Comparison of ENCODE assay signal across 9 mouse cellular contexts in the genomic region with DNA sequence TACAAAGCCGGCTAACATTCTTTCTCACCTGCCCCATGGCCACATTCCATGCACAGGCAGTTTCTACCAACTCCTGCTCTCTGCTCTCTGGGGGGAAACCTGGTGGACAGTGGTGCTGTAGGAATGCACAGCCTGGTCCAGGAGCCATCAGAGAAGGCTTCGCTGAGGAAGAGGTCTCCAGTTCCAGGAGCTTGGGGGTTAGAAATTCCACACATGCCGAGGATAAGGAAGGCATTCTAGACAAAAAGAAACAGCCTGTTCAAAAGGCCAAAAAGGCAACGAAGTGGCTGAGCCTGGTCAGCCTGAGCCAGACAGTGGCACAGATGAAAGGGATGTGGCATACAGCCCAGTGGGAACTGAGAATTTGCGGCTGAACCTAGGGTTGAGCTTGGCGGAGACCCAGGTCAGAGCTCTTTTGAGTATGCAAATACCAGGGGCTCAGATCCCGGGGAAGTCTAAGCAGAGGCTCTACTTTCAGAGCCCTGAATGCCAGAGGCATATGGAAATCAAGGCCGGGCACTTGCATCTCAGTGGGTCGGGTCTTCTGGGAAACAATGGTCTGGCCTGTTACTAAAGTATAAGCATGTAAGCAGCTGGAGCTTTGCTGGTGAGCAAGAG. TPM values are rescaled to one million over a fixed set of nuclear protein-coding genes. Genes with fewer than 3 reads are reported as not detected.
DNase-seq lines count a peak whose midpoint lies in the region; ATAC-seq and TF ChIP-seq lines count a peak whose summit lies in the region.
"Had no signal": no experiment of that assay in that cellular context is flagged by ENCODE, and none has a peak within 500 bp of the region (broad histone marks: within the 10 kb centered on the region; RNA-seq: fewer than 3 reads in every experiment).

No protein-coding gene starts in this region.

- peak; percentile 88 for ATAC-seq in heart, postnatal 0 days (ENCODE audit: insufficient read depth, low read depth)
- no peak for ATAC-seq in liver, embryonic 12.5 days

- no peak overlapping the region for H3K4me3 ChIP-seq in heart, postnatal 0 days (ENCODE audit: low read depth, low read length)
- H3K4me3 ChIP-seq in midbrain, embryonic 10.5 days = no peak overlapping the region
- no peak overlapping the region for H3K4me3 ChIP-seq in liver, embryonic 12.5 days
- H3K4me3 ChIP-seq: limb, embryonic 12.5 days had no signal

- TF ChIP-seq CTCF in heart, postnatal 0 days (IDR thresholded peaks at IDR 0.05; ENCODE audit: low read depth) = no peak

- no peaks in the 10 kb centered on the region for H3K36me3 ChIP-seq in heart, postnatal 0 days (replicated peaks; ENCODE audit: control insufficient read depth, insufficient read depth, low read length)
- H3K36me3 ChIP-seq in midbrain, embryonic 10.5 days = no peaks in the 10 kb centered on the region
- H3K36me3 ChIP-seq in liver, embryonic 12.5 days = no peaks in the 10 kb centered on the region
- H3K36me3 ChIP-seq: limb, embryonic 12.5 days had no signal

- no peak overlapping the region for H3K4me2 ChIP-seq in heart, postnatal 0 days (ENCODE audit: low read depth, low read length)
- no peak overlapping the region for H3K4me2 ChIP-seq in liver, embryonic 12.5 days
- H3K4me2 ChIP-seq: limb, embryonic 12.5 days had no signal

- H3K4me1 ChIP-seq in heart, postnatal 0 days (ENCODE audit: control insufficient read depth, insufficient read depth) = 0 out of 2 replicates have a peak, but pooled peaks cover 6% of the 10 kb centered on the region
- H3K4me1 ChIP-seq in midbrain, embryonic 10.5 days = peaks cover 11% of the 10 kb centered on the region
- H3K4me1 ChIP-seq in liver, embryonic 12.5 days = no peaks in the 10 kb centered on the region
- H3K4me1 ChIP-seq: limb, embryonic 12.5 days had no signal

- peak overlapping the region; percentile 78 for H3K27ac ChIP-seq in heart, postnatal 0 days (ENCODE audit: low read depth)
- peak overlapping the region; percentile 57; the same call in 1 of the 2 replicates for H3K27ac ChIP-seq in midbrain, embryonic 10.5 days (replicated peaks)
- H3K27ac ChIP-seq in liver, embryonic 12.5 days = no peak overlapping the region
- H3K27ac ChIP-seq: limb, embryonic 12.5 days had no signal

- no peaks in the 10 kb centered on the region for H3K27me3 ChIP-seq in heart, postnatal 0 days (ENCODE audit: control insufficient read depth, insufficient read depth, low read length)
- peaks cover 5% of the 10 kb centered on the region; the same call in 1 of the 2 replicates for H3K27me3 ChIP-seq in midbrain, embryonic 10.5 days (ENCODE audit: low read depth, poor library complexity, severe bottlenecking)
- peaks cover 18% of the 10 kb centered on the region; the same call in 1 of the 2 replicates for H3K27me3 ChIP-seq in liver, embryonic 12.5 days (replicated peaks)

- 0 out of 2 replicates have a peak, but pooled peaks have one; percentile 35 for TF ChIP-seq EP300 in heart, postnatal 0 days (IDR thresholded peaks at IDR 0.05; ENCODE audit: low read depth)

- intact Hi-C loops in gastrocnemius, postnatal 36 days (cut with DNase I) = loop anchor here (5.0 kb wide), 1 partner anchor 93 kb away; no protein-coding TSS in a partner anchor

- no peaks in the 10 kb centered on the region for H3K9me3 ChIP-seq in heart, postnatal 0 days (replicated peaks; ENCODE audit: control insufficient read depth, low read length)
- no peaks in the 10 kb centered on the region for H3K9me3 ChIP-seq in midbrain, embryonic 10.5 days (replicated peaks)
- H3K9me3 ChIP-seq in liver, embryonic 12.5 days (replicated peaks) = no peaks in the 10 kb centered on the region
- H3K9me3 ChIP-seq: limb, embryonic 12.5 days had no signal

- DNase-seq in gastrocnemius, postnatal 10 days = peak; percentile 23
- DNase-seq in gastrocnemius, postnatal 36 days = no peak
- peak; percentile 57 for DNase-seq in testis, postnatal 10 days (ENCODE audit: low spot score)
- no peak for DNase-seq in testis, postnatal 14 days (ENCODE audit: low spot score)
- DNase-seq in heart, postnatal 0 days (ENCODE audit: low spot score) = peak; percentile 57
- DNase-seq in midbrain, embryonic 10.5 days (ENCODE audit: low spot score) = peak; percentile 43
- DNase-seq in natural killer cell, adult 2 months (ENCODE audit: low spot score in 2 of 2) = no peak

- H3K9ac ChIP-seq in heart, postnatal 0 days (replicated peaks; ENCODE audit: low read depth, low read length) = no peak overlapping the region
- H3K9ac ChIP-seq in liver, embryonic 12.5 days = no peak overlapping the region
- H3K9ac ChIP-seq: limb, embryonic 12.5 days had no signal

- WGBS in heart, postnatal 0 days = 8% methylated on average over 9 of the region's 9 CpGs
- WGBS in midbrain, embryonic 10.5 days = 13% methylated on average over 9 of the region's 9 CpGs
- WGBS in liver, embryonic 12.5 days (ENCODE audit: insufficient replicate concordance) = 40% methylated on average over 9 of the region's 9 CpGs

RNA-seq across cellular contexts. Expression of gene Tm9sf4, which starts 21.0 kb away (rescaled TPM):
- total RNA-seq in gastrocnemius, postnatal 10 days (2021) = 10 to 100 TPM; 49.4 to 67.7 TPM
- 10 to 100 TPM; 27.3 to 31.1 TPM for total RNA-seq in gastrocnemius, postnatal 36 days (2021)
- total RNA-seq in heart, postnatal 0 days (2014; rRNA removed; ENCODE audit: low replicate concordance) = 35.7 and 37.8 TPM in 2 replicates
- polyA plus RNA-seq in heart, postnatal 0 days (2015; fragmentation: Nextera tagmentation; extraction: Ambion mirVana) = 38.2 and 38.8 TPM in 2 replicates
- polyA plus RNA-seq in midbrain, embryonic 10.5 days (2016; fragmentation: Nextera tagmentation; extraction: Ambion mirVana) = 82.5 and 82.8 TPM in 2 replicates
- polyA plus RNA-seq in liver, embryonic 12.5 days (2016; fragmentation: Nextera tagmentation; extraction: Ambion mirVana) = 43.4 and 44.8 TPM in 2 replicates

RNA-seq across cellular contexts. Expression of gene Hck, which starts 31.8 kb away (rescaled TPM):
- total RNA-seq in gastrocnemius, postnatal 10 days (2021) = 1 to 10 TPM in 1 of 2 experiments, under 1 TPM in 1; 0.85 to 2.3 TPM
- total RNA-seq in gastrocnemius, postnatal 36 days (2021) = under 1 TPM; 0.20 to 0.30 TPM
- total RNA-seq in heart, postnatal 0 days (2014; rRNA removed; ENCODE audit: low replicate concordance) = 3.8 and 6.4 TPM in 2 replicates
- 1.5 and 1.7 TPM in 2 replicates for polyA plus RNA-seq in heart, postnatal 0 days (2015; fragmentation: Nextera tagmentation; extraction: Ambion mirVana)
- polyA plus RNA-seq in midbrain, embryonic 10.5 days (2016; fragmentation: Nextera tagmentation; extraction: Ambion mirVana) = 2.1 and 2.2 TPM in 2 replicates
- 5.6 and 6.5 TPM in 2 replicates for polyA plus RNA-seq in liver, embryonic 12.5 days (2016; fragmentation: Nextera tagmentation; extraction: Ambion mirVana)

Comparison
In these comparisons a context has a peak if more than half of its experiments do, and no peak if none do; other contexts are left out.
1. DNase-seq: peak in gastrocnemius, postnatal 10 days (single experiment), testis, postnatal 10 days (single experiment), heart, postnatal 0 days (single experiment) and midbrain, embryonic 10.5 days (single experiment); none in gastrocnemius, postnatal 36 days (0 of 2), testis, postnatal 14 days (single experiment) and natural killer cell, adult 2 months (0 of 2).